Mouse (Mus musculus) heart, postnatal 4 days (tissue): ENCODE measurements around the gene Il1rl2. TPM values are rescaled to one million over a fixed set of nuclear protein-coding genes. Genes with fewer than 3 reads are reported as not detected.
A peak's percentile ranks its signal among the peaks of the same experiment; 100 is the strongest.
"Not testable (repeated sequence)": the region's sequence is repeated elsewhere in the genome, so short reads cannot be mapped to it uniquely, and the experiment has no call there.

Source experiments
- DNase-seq: peaks from one replicate; pipeline ENCODE4 v3.0.0; 2021
- total RNA-seq, 2 experiments: library from RNA; stranded (reverse); gene quantifications; 2 replicates each; pipeline ENCODE4 v1.2.3; 2021

Il1rl2 gene
- 1 to 10 TPM; 6.2 to 6.8 TPM for total RNA-seq

DNA sequence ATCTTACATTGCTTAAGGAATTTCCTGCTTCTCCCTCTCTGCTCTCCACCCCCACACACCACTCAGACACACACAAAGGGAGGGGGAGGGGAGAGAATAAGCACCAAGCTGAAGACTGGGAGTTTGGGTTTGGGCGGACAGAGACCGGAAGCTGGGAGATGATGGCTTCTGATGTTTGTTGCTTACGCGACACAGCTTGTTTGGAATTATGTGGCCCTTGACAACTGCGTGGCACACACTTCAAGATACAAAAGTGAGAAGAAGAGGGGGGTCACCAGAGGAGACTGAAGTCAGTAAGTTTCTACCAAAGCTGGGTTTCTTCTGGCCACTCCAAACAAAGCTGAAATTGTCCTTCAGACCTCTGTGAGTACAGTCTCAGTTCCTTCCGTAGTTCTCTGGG is at the start of gene Il1rl2:
Gene Il1rl2, plus strand, starts transcription at position 154 of the 400 bp plus-strand sequence.
- peak; percentile 55 for DNase-seq

DNA sequence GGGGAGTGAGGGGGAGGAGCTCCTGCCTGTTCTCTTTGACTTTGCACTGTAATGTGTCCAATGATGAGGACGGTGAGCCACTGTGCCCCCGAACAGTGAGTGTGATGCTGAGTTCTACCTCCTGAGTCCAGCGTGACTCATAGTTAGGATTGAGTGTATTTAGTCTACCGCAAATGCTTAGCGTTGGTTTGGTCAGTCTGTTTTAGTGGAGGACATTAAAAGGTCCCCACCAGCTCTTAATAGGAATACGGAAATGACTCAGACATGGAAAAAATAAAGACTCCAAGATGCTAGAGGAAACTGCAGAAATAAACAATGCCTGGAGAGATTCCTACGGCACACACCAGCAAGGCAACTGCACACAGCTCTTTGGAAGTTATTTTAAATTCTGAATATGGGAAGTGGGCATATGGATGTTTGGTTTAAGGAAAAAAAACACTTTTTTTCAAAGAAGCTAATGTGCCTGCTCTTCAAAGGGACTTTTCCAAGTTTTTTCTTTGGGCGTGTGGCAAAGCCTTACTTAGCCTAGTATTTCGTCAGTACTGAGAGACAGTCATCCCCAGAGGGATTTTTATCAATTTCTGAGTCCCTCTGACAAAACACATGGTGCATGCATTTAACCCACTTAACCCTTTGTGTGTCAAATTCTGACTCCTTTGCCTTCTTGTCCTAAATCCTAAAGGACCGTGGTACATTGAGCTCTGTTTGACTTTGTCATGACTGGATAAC is 49.0 kb upstream of the Il1rl2 start:
- no peak for DNase-seq

DNA sequence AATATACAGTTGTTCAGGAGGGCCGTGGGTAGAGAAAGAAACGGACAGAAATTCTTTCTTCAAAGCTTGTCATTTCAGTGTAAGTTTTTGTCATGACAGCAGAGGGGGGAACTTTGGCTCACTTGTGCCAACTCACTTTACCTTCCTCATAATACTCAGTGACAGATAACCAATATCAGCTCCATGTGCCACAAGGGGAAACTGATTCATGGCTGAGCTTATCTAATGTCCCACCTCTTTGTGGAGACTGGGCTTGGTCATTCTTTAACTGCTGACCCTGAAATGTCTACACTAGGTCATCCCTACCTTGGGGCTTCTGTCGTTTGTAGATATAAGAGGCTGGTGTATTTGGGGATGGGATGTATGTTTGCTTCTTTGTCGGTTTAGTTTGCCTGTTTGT is 46.5 kb upstream of the Il1rl2 start:
- no peak for DNase-seq

DNA sequence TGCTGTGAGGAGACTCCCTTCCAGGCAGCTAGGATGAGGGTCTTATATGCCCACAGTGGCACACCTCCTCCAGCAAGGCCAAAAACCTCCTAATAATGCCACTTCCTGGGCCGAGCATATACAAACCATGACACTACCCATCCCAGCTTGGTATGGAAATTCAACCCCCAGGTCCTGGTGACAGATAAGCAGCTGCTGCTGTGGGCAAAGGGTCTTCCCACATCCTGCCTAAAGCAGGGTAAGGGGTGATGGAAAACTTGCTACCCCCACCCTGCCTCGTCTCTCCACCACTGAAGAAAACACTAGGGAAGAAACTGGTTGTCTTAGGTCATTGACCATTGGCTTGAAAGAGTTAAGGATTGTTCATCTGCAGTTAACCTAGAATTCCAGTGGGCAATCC is 45.7 kb upstream of the Il1rl2 start:
- DNase-seq: no peak

- DNase-seq: no peak
These were observed 45.1 kb upstream of the Il1rl2 start for GRCm38 (mm10) chr1:40279182-40279743.

DNA sequence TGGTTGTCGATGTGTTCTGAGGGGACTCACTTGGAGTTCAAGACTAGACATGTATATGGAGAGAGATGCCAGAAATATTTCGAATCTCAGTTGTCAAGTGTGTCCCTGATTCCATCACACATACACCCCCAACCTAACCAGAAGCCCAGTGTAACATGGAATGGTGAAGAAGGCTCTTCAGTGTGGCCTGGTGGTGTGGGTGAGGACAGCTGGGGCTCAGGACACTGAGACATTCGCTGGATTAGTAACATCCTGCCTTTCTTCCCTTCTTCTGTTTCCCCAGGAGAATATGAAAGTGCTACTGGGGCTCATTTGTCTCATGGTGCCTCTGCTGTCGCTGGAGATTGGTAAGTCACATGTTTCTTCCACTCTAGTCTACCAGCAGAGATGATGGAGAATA is 42.5 kb upstream of the Il1rl2 start:
- DNase-seq: no peak

- no peak for DNase-seq
These were observed 42.0 kb upstream of the Il1rl2 start for GRCm38 (mm10) chr1:40282394-40282793.

GRCm38 (mm10) chr1:40283995-40284394 is 40.4 kb upstream of the Il1rl2 start:
- DNase-seq: no peak

DNA sequence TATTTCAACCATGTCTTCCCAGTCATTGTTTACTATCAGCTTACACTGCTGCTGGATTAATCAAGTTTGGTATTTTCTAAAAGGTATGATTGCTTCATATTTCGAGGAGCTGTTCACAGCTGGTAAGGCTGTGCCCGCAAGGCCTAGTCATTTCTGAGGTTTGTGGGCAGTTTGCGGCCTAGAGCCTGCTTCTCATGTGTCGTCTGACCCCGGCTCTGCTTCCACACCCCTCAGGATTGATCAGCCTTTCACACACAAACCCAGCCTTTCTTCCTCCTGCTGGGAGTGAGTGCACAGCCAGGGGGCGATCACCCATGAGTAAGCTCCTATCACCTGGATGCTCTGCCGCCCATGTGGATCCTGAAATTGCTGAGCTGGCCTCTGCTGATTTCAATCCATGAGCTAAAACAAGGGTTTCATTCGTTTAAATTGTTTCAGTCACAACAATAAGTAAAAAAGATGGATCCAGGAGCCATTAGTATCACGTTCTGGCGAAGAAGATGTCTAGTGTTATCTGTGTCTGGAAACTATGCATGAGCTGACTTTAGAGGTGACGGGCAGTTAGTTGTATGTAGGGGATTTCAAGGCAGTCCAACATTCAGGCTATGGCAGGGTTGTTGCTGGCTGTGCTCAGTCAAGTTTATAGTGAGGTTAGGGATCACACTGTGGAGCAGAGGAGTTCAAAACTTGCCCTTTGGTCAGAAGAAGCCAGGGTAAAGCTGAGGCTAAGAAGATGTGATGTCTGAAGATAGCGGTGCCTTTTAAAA is 33.7 kb upstream of the Il1rl2 start:
- no peak for DNase-seq

GRCm38 (mm10) chr1:40292231-40292630 is 32.2 kb upstream of the Il1rl2 start:
- DNase-seq: no peak

GRCm38 (mm10) chr1:40293891-40294290 is 30.5 kb upstream of the Il1rl2 start:
- no peak for DNase-seq

GRCm38 (mm10) chr1:40294824-40295223 is 29.6 kb upstream of the Il1rl2 start:
- no peak for DNase-seq

DNA sequence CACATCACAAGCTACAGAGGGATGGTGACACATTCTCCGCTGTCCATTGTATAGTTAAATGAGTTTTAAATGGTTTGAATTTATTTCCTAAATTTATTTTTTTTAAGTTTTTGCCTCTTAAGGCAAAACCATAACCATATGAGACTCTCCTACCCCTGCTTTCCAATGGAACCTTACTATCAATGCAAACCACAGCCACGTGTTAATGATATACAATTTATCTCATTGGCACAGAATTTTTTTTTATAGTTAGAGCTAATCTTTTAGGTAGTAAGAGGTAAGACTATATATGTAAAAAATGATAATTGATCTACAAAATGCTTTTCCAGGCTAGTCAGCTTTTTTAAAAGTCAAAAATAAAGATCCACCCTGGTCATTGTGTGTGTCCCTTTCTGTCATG is 26.4 kb upstream of the Il1rl2 start:
- DNase-seq: no peak

- no peak for DNase-seq
These were observed 21.1 kb upstream of the Il1rl2 start for GRCm38 (mm10) chr1:40303179-40303866.

- not testable (repeated sequence) for DNase-seq
These were observed 20.1 kb upstream of the Il1rl2 start for GRCm38 (mm10) chr1:40304321-40304720.

GRCm38 (mm10) chr1:40306111-40306510 is 18.3 kb upstream of the Il1rl2 start:
- DNase-seq: no peak

- DNase-seq: no peak
These were observed 13.3 kb upstream of the Il1rl2 start for GRCm38 (mm10) chr1:40311123-40311522.

GRCm38 (mm10) chr1:40311625-40312024 is 12.8 kb upstream of the Il1rl2 start:
- DNase-seq: no peak

GRCm38 (mm10) chr1:40314016-40314415 is 10.4 kb upstream of the Il1rl2 start:
- DNase-seq: no peak

DNA sequence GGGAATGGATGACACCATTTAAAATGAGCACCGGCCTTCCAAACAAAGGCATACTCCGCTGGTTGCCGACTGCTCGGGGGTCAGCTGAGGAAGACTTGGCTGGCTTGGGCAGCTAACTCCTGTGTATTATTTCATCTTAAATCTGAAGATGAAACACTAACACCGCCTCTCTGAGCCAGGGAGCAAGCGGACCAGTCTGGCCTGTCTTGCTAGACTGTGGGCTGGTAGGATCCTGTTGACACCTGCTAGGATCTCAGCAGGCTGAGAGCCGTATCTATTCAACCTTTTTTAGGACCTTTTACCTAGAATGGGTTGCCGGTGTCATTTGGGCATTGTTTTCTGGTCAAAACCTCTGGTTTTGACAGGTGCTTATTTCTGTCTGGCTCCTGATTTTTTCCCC is 6.8 kb upstream of the Il1rl2 start:
- no peak for DNase-seq

- no peak for DNase-seq
These were observed 2.6 kb upstream of the Il1rl2 start for GRCm38 (mm10) chr1:40321824-40322223.

- DNase-seq: no peak
These were observed 1.9 kb upstream of the Il1rl2 start for GRCm38 (mm10) chr1:40322543-40322942.
